Mouse (Mus musculus): ENCODE measurements around the gene Slf2.

- TF ChIP-seq CTCF (IDR thresholded peaks at IDR 0.05; ENCODE audit: borderline replicate concordance, extremely low read depth, insufficient read depth, insufficient read length) (no peak), POLR2A (IDR thresholded peaks at IDR 0.05; ENCODE audit: borderline replicate concordance, extremely low read depth, insufficient read depth, insufficient read length, poor library complexity, severe bottlenecking) (no peak)
Observed at GRCm38 (mm10) chr19:44884331-44884730, 46.6 kb upstream of the Slf2 start.
